Mouse (Mus musculus) midbrain, embryonic 15.5 days (tissue): ENCODE measurements around the gene Gm27029. TPM values are rescaled to one million over a fixed set of nuclear protein-coding genes. Genes with fewer than 3 reads are reported as not detected.

Experiments used
- ATAC-seq: fragments of 200-750 bp; cut with Nextera tagmentation; replicated peaks from 2 replicates; pipeline ENCODE4 v1.8.0; 2017; ENCODE audit warnings: moderate TSS enrichment
- H3K27ac ChIP-seq: fragments of 300-500 bp; sonication (generic); 2 replicates; pipeline ENCODE4 v1.5.1; 2015; ENCODE audit warnings: mild to moderate bottlenecking, inconsistent platforms
- H3K27me3 ChIP-seq: fragments of 300-500 bp; sonication (generic); replicated peaks from 2 replicates; pipeline ENCODE4 v1.6.1; 2015; ENCODE audit warnings: inconsistent platforms
- H3K36me3 ChIP-seq: fragments of 300-500 bp; sonication (generic); replicated peaks from 2 replicates; pipeline ENCODE4 v1.6.1; 2015; ENCODE audit warnings: inconsistent platforms
- H3K4me1 ChIP-seq: fragments of 300-500 bp; sonication (generic); 2 replicates; pipeline ENCODE4 v1.6.1; 2015; ENCODE audit warnings: inconsistent platforms
- H3K4me2 ChIP-seq: fragments of 300-500 bp; sonication (generic); 2 replicates; pipeline ENCODE4 v1.6.1; 2015; ENCODE audit warnings: inconsistent platforms, mild to moderate bottlenecking, moderate library complexity
- H3K4me3 ChIP-seq: fragments of 300-500 bp; sonication (generic); 2 replicates; pipeline ENCODE4 v1.5.1; 2015; ENCODE audit warnings: mild to moderate bottlenecking, inconsistent platforms
- H3K9ac ChIP-seq: fragments of 300-500 bp; sonication (generic); 2 replicates; pipeline ENCODE4 v1.6.1; 2015; ENCODE audit warnings: mild to moderate bottlenecking, inconsistent platforms
- H3K9me3 ChIP-seq: fragments of 300-500 bp; sonication (generic); 2 replicates; pipeline ENCODE4 v1.6.1; 2016; ENCODE audit warnings: inconsistent platforms
- WGBS: fragments of 180-500 bp; shearing (Covaris S2); methylation state at CpG from one replicate; pipeline ENCODE4 v1.1.7; 2015; ENCODE audit warnings: mixed read lengths; 5-methylcytosine and 5-hydroxymethylcytosine counted together
- polyA plus RNA-seq: library from polyadenylated mRNA; unstranded; fragments of >200 nt; fragmentation: Nextera tagmentation; extraction: Ambion mirVana; gene quantifications from 2 replicates; pipeline ENCODE4 v1.2.1, GENCODE M21; 2015

Gene Gm27029
- polyA plus RNA-seq, 1 experiment from 2014 or later = 8.7 TPM

DNA sequence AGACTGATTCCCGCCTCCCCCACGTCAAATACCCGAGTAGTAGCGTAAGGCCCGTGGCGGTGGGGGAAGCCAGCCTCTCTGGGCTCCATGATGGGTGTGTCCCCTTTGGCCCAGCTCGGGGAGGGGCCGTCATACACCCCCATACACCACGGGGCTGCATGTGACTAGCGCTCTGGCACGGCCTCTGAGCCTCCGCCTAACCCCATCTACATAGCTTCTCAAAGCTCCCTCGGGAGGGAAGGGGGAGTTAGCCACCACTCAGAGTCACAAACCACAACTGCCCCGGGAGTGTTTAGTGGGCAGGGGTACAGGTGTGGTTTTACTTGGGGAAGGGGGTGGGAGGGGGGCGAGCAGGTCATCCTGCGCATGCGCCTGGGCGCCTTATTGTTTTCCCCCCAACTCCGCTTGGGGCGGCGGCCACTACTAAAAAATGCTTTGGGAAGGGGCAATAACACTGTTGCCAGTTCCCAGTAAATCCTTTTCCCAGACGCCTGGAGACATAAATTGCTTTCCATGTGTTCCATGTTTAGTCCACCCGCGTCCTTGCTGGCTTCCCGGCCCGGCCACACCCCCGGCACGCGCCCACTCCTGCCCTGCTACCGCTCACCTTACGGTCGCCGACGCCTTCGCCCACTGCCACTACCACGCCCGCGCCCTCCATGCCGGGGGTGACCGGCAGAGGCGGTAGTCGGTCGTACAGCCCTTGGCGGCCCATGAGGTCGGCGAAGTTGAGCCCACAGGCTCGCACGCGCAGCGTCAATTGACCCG is 40.7 kb upstream of the Gm27029 start:
- Histone ChIP-seq H3K4me2 (peak overlapping the region; percentile 86), H3K27me3 (no peaks in the 10 kb centered on the region), H3K4me1 (peaks cover 62% of the 10 kb centered on the region), H3K9ac (peak overlapping the region; percentile 80), H3K27ac (peak overlapping the region; percentile 90), H3K4me3 (peak overlapping the region; percentile 69), H3K36me3 (peaks cover 19% of the 10 kb centered on the region), H3K9me3 (no peaks in the 10 kb centered on the region)
- ATAC-seq = peak; percentile 51
- under 1% methylated on average over 51 of the region's 51 CpGs for WGBS

DNA sequence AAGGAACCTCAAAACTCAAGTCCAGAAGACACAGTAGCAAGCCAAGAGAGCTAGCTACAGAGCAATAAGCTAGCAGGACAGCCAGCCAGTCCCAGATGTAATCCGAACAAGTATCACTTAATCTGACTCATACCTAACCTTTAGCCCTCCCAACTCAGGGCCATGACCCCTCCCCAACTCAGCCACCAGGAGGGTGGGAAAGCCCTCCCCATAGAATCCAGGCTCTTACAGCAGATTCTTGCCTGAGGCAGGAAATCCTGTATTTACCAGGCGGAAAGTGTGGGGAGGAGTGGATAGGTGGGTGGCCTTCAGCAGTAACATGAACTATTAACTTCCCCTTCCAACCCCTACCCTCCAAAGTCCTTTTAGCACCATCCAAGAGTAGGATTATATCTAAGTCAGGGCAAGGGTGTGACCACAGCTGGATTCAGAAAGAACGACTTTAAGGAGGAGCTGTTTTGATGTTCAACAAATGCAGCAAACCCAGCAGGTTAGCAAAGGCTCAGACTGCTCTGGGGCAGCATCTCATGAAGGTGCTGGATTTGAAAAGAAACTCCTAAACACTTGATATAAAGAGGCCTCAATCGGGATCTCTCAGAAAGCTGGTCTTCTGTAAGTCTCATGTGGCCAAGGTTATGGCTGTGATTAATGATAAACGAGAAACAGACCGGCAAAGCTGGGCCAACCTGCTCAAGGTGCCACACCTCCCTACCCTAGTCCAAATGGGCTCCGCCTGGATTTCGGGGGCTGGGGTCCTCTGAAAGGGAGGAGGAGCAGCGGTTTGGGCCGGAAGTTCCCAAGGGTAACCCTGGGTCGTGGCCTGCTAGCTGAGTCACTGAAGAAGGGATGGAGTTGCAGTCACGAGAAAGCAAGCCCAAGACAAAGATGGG is 39.9 kb upstream of the Gm27029 start, which contains the start of gene Rnd2:
Gene Rnd2, plus strand, starts transcription at position 789 of the 890 bp plus-strand sequence.
- H3K36me3 ChIP-seq = peaks cover 23% of the 10 kb centered on the region
- peak within 1 kb of the TSS; percentile 80 for H3K9ac ChIP-seq
- ATAC-seq = peak; percentile 2; the same call in 1 of the 2 replicates
- H3K4me3 ChIP-seq = peak within 1 kb of the TSS; percentile 69
- H3K27me3 ChIP-seq = no peaks in the 10 kb centered on the region
- H3K27ac ChIP-seq = peak within 1 kb of the TSS; percentile 90
- WGBS = 13% methylated on average over 12 of the region's 12 CpGs
- H3K4me2 ChIP-seq = peak within 1 kb of the TSS; percentile 86
- no peaks in the 10 kb centered on the region for H3K9me3 ChIP-seq
- peaks cover 56% of the 10 kb centered on the region for H3K4me1 ChIP-seq

DNA sequence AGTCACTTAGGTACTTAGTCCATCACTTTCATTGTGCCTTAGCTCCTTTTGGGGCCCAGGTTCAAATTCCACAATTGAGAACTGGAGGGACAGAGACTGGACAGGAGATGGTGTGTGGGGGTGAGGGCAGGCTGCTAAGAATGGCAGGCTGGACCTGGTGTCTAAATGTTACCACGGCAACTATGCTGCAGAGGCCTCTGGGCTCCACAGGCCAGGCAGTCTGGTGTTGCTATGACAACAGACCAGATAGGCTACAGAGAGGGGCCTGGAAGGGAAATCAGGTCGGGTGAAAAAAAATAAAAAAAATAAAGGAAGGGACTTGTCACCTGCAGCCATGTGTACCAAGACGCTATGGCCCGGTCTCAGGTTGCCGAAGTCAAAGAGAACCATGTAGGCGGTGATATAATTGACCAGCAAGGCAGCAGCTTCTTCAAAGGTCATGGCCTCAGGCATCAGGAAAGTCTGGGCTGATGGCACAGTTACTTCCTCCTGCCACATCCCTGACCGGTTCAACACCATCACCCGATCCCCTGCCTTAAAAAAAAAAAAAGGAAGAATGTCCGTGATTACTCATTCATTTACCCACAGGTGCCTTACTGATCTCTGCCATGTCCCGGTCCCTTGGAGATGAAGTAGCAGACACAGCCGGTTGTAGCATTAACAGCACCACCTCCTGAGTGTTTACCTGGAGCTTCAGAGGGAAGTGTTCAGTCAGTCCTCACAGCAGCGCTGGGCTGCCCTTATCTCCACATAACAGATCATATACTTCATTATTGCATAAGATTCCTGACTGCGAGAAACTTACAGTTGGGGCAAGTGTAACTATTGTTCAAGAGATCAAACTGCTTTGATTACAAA is 38.2 kb upstream of the Gm27029 start:
- 21% methylated on average over 13 of the region's 13 CpGs for WGBS
- Histone ChIP-seq H3K36me3 (peaks cover 30% of the 10 kb centered on the region), H3K27ac (peak overlapping the region; percentile 90), H3K4me3 (peak overlapping the region; percentile 69), H3K4me1 (peaks cover 50% of the 10 kb centered on the region), H3K4me2 (peak overlapping the region; percentile 86), H3K27me3 (no peaks in the 10 kb centered on the region), H3K9ac (peak overlapping the region; percentile 80; the same call in 1 of the 2 replicates), H3K9me3 (no peaks in the 10 kb centered on the region)
- ATAC-seq = 0 out of 2 replicates have a peak, but pooled peaks have one; percentile 34

DNA sequence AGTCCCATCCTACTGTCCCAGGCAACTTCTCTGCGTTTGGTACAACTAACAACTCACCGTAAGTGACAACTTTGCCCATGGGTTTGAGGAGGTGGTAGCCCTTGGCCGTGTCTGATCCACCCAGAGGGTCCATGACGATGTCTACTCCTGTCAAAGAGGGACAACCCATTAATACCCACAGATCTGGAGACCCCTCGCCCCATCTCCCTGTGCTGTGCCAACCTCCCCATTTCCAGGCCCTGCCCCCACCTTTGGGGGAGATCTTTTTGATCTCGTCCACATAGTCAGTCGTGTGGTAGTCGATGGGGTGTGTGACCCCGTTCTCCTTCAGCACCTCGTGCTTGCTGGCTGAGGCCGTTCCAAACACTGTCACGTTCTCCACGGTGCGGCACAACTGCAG is 37.5 kb upstream of the Gm27029 start:
- Histone ChIP-seq H3K9me3 (no peaks in the 10 kb centered on the region), H3K27me3 (no peaks in the 10 kb centered on the region), H3K4me1 (peaks cover 45% of the 10 kb centered on the region), H3K36me3 (peaks cover 37% of the 10 kb centered on the region), H3K4me3 (0 out of 2 replicates have a peak overlapping the region, but pooled peaks have one; percentile 69), H3K9ac (no peak overlapping the region), H3K4me2 (peak overlapping the region; percentile 86), H3K27ac (peak overlapping the region; percentile 90)
- ATAC-seq = no peak
- WGBS = 53% methylated on average over 14 of the region's 14 CpGs

DNA sequence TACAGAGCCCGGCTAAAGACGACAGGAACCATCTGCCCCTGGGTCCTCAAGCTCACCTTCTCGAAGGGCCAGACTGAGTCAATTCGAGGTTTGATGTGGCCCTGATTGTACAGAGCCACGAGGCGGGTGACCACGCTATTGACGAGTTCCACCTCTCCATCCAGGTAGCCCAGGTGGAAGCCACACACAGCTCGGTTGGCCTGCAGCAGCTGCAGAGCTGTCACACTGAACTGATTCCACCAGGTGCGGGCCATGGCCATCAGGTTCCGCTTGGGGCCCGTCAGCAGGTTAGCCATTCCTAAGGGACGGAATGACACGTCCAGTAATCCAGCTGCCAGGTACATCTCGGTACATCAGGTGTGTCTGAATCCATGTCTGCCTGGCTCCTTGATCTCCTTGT is 35.7 kb upstream of the Gm27029 start:
- no peak overlapping the region for H3K27ac ChIP-seq
- no peaks in the 10 kb centered on the region for H3K27me3 ChIP-seq
- peaks cover 42% of the 10 kb centered on the region for H3K36me3 ChIP-seq
- no peak overlapping the region for H3K9ac ChIP-seq
- no peaks in the 10 kb centered on the region for H3K9me3 ChIP-seq
- H3K4me3 ChIP-seq = no peak overlapping the region
- 89% methylated on average over 15 of the region's 15 CpGs for WGBS
- ATAC-seq = no peak
- H3K4me2 ChIP-seq = no peak overlapping the region
- peaks cover 34% of the 10 kb centered on the region for H3K4me1 ChIP-seq

DNA sequence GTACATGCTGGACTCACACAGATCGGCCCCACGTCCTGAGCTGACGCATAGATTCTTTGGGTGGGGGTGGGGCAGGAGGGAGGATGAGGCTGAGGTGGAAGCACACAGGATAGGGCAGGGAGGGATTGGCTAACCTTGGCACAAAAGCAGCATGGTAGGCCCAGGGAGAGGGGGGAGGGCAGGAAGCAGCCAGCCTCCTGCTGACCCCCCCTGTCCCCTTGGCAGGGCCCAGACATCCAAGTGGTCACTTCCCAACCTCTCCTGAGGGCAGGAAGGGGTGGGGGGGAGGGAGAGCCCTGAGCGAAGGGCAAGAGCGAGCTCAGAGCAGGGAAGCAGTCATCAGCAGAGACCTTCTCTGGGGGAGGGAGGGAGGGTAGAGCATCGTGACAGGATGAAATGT is 35.1 kb upstream of the Gm27029 start:
- ATAC-seq = no peak
- peaks cover 42% of the 10 kb centered on the region for H3K36me3 ChIP-seq
- 48% methylated on average over 6 of the region's 6 CpGs for WGBS

DNA sequence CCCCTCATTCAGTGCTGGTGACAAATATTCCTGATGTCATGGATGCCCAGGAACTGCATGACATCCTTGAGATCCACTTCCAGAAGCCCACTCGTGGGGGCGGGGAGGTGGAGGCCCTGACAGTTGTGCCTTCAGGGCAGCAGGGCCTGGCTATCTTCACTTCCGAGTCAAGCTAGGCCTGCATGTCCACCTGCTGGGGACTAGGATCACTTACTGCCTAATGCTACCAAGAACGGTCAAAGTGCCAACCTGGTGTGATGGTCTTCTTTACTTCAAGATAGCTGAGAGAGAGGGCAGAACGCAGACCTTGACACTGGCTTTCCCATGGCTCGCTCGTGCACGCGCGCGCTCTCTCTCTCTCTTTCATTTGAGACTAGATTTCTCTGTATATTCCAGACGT is 33.6 kb upstream of the Gm27029 start:
- no peaks in the 10 kb centered on the region for H3K27me3 ChIP-seq

More for the DNA sequence above, 35.1 kb upstream of the Gm27029 start:
- H3K4me2 ChIP-seq = no peak overlapping the region
- no peaks in the 10 kb centered on the region for H3K9me3 ChIP-seq
- no peak overlapping the region for H3K27ac ChIP-seq
- H3K4me3 ChIP-seq = no peak overlapping the region
- H3K9ac ChIP-seq = no peak overlapping the region
- H3K27me3 ChIP-seq = no peaks in the 10 kb centered on the region
- H3K4me1 ChIP-seq = peaks cover 33% of the 10 kb centered on the region

DNA sequence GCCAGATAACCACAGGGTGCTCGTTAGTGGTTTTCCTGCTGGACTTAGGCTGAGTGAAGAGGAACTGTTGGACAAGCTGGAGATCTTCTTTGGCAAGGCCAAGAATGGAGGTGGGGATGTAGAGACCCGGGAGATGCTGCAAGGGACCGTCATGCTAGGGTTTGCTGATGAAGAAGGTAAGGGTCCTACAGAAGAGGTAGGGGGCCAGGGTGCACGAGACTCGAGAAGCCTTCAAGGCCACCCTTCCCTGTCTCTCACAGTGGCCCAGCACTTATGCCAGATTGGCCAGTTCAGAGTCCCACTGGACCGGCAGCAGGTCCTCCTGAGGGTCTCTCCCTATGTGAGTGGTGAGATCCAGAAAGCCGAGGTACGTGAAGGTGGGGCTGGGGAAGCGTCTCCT is 33.0 kb upstream of the Gm27029 start:
- H3K4me1 ChIP-seq = peaks cover 12% of the 10 kb centered on the region
- peaks cover 42% of the 10 kb centered on the region for H3K36me3 ChIP-seq
- H3K27ac ChIP-seq = no peak overlapping the region
- ATAC-seq = no peak
- H3K9ac ChIP-seq = no peak overlapping the region
- no peak overlapping the region for H3K4me3 ChIP-seq
- H3K27me3 ChIP-seq = no peaks in the 10 kb centered on the region
- WGBS = 87% methylated on average over 9 of the region's 9 CpGs
- no peak overlapping the region for H3K4me2 ChIP-seq
- H3K9me3 ChIP-seq = no peaks in the 10 kb centered on the region

More for the DNA sequence above, 33.6 kb upstream of the Gm27029 start:
- Histone ChIP-seq H3K4me3 (no peak overlapping the region), H3K36me3 (peaks cover 42% of the 10 kb centered on the region), H3K27ac (no peak overlapping the region), H3K4me1 (peaks cover 18% of the 10 kb centered on the region), H3K9me3 (no peaks in the 10 kb centered on the region), H3K9ac (no peak overlapping the region), H3K4me2 (no peak overlapping the region)
- ATAC-seq = no peak
- WGBS = 82% methylated on average over 12 of the region's 12 CpGs

DNA sequence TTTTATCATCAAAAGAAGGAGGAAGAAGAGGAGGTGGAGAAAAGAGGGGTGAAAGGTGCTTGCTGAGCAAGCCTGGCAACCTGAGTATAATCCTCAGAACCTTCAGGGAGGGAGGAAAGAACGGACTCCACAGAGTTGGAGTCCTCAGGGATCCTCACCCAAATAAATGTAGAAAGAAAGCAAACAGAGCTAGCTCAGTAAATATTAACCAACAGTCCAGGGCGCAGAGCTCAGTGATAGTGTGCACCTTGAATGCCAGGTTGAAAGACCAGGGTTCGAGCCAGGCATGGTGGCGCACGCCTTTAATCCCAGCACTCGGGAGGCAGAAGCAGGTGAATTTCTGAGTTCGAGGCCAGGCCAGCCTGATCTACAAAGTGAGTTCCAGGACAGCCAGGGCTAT is 31.0 kb upstream of the Gm27029 start:
- peaks cover 26% of the 10 kb centered on the region for H3K36me3 ChIP-seq
- H3K9me3 ChIP-seq = no peaks in the 10 kb centered on the region
- no peak overlapping the region for H3K4me3 ChIP-seq
- ATAC-seq = no peak
- H3K4me1 ChIP-seq = no peaks in the 10 kb centered on the region
- H3K27me3 ChIP-seq = no peaks in the 10 kb centered on the region
- H3K9ac ChIP-seq = no peak overlapping the region
- no peak overlapping the region for H3K27ac ChIP-seq
- 90% methylated on average over 7 of the region's 7 CpGs for WGBS
- no peak overlapping the region for H3K4me2 ChIP-seq

DNA sequence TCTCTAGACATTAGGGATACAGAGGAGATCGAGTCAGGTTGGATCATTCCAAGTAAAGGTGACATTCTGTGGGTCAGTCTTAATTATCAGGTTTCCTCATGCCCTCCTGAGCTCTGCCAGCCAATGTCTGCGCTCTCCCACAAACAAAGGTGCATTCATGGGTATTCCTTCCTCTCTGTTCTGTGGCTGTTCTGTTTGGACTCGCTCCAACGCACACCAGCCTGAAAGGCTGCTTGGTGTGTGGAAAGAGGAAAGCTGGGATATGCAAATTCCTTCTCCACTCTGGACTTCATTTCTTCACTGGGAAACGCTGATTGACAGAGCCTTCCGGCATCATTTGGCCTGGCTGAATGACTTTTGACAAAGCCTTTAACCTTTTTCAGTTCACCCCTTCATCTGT is 30.1 kb upstream of the Gm27029 start:
- 28% methylated on average over 6 of the region's 6 CpGs for WGBS
- H3K27me3 ChIP-seq = no peaks in the 10 kb centered on the region
- H3K4me3 ChIP-seq = no peak overlapping the region
- no peak overlapping the region for H3K27ac ChIP-seq
- H3K4me2 ChIP-seq = no peak overlapping the region
- H3K4me1 ChIP-seq = no peaks in the 10 kb centered on the region
- H3K9me3 ChIP-seq = no peaks in the 10 kb centered on the region
- H3K9ac ChIP-seq = no peak overlapping the region
- ATAC-seq = no peak
- peaks cover 19% of the 10 kb centered on the region for H3K36me3 ChIP-seq

DNA sequence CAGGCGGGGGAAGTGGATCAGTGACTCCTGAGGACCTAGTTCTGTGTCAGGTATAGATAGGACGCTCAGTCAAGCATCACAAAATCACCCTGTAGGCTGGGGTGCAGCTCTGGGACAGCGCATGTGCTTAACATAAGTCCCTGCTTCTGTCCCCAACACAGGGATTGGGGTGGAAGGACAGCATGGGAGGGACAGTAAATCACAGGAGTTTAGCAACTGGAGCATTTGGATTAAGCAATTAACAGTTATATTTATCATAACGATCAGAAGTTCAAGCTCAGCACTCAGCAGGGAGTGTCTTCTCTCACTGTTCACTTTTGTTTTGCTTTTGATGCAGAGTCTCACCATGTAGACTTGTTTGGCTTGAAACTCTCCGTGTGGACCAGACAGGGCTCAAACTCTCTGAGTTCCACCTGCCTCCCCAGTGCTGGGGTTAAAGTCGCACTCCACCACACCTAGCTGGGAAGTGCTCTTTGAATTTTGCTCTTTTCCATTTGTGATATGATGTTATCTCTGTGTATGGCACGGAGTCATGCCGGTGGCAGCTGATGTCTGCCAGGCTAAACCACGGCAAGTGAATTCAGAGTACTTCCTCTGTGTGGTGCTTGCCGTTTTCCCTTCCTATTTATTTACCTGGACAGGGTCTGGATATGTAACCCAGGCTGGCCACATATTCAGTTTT is 27.6 kb upstream of the Gm27029 start:
- no peak overlapping the region for H3K27ac ChIP-seq
- WGBS = 77% methylated on average over 10 of the region's 10 CpGs
- no peaks in the 10 kb centered on the region for H3K9me3 ChIP-seq
- no peak overlapping the region for H3K4me2 ChIP-seq
- H3K36me3 ChIP-seq = 0 out of 2 replicates have a peak, but pooled peaks cover 6% of the 10 kb centered on the region
- no peak for ATAC-seq
- H3K4me3 ChIP-seq = no peak overlapping the region
- no peaks in the 10 kb centered on the region for H3K27me3 ChIP-seq
- no peaks in the 10 kb centered on the region for H3K4me1 ChIP-seq
- H3K9ac ChIP-seq = no peak overlapping the region
